Mouse (Mus musculus) spleen, adult 2 months (tissue): Measurements from ENCODE around the gene Limch1. TPM values are rescaled to one million over a fixed set of nuclear protein-coding genes. Genes with fewer than 3 reads are reported as not detected.

Source experiments
- DNase-seq, 2 experiments: peaks; one replicate each; pipeline versions ENCODE4 v3.0.0 to v3.0.0-alpha.2; 2012 to 2021; ENCODE audit warnings: low spot score in 2 of 2, low read depth in 1 of 2
- H3K27ac ChIP-seq: fragments of 200-500 bp; 2 replicates; pipeline ENCODE4 v1.5.1; 2012; ENCODE audit warnings: low read length, inconsistent platforms; ENCODE audit not compliant: insufficient read depth
- H3K27me3 ChIP-seq: fragments of 200-500 bp; 2 replicates; pipeline ENCODE4 v1.6.1; 2012; ENCODE audit warnings: mild to moderate bottlenecking, moderate library complexity, low read length, inconsistent platforms; ENCODE audit not compliant: control insufficient read depth, insufficient read depth
- H3K36me3 ChIP-seq: fragments of 200-500 bp; 2 replicates; pipeline ENCODE4 v1.6.1; 2012; ENCODE audit warnings: mild to moderate bottlenecking, low read length, inconsistent platforms; ENCODE audit not compliant: control insufficient read depth, insufficient read depth
- H3K4me1 ChIP-seq: fragments of 200-500 bp; 2 replicates; pipeline ENCODE4 v1.6.1; 2011; ENCODE audit warnings: inconsistent platforms; ENCODE audit not compliant: control insufficient read depth, insufficient read depth, insufficient read length
- H3K4me3 ChIP-seq: fragments of 200-500 bp; 2 replicates; pipeline ENCODE4 v1.5.1; 2011; ENCODE audit warnings: mild to moderate bottlenecking, inconsistent platforms; ENCODE audit not compliant: insufficient read depth, insufficient read length; ENCODE audit errors: extremely low read depth
- CTCF ChIP-seq: fragments of 200-500 bp; IDR thresholded peaks from 2 replicates; pipeline ENCODE4 v1.5.1; 2011; ENCODE audit warnings: mild to moderate bottlenecking, inconsistent platforms; ENCODE audit not compliant: insufficient read depth, insufficient read length, insufficient replicate concordance; ENCODE audit errors: extremely low read depth
- POLR2A ChIP-seq: fragments of 200-500 bp; IDR thresholded peaks from 2 replicates; pipeline ENCODE4 v1.6.1; 2011; ENCODE audit warnings: low read depth, low read length, inconsistent platforms
- WGBS: fragments of 180-500 bp; shearing (Covaris S2); methylation state at CpG from one replicate; pipeline ENCODE4 v1.1.7; 2018; 5-methylcytosine and 5-hydroxymethylcytosine counted together
- polyA plus RNA-seq: library from polyadenylated mRNA; depleted of rRNA; stranded (reverse); fragments of >200 nt; gene quantifications from 2 replicates; pipeline ENCODE4 v1.2.3, GENCODE M21; 2012

Gene Limch1
- polyA plus RNA-seq, 1 experiment, result 7.1 TPM

DNA sequence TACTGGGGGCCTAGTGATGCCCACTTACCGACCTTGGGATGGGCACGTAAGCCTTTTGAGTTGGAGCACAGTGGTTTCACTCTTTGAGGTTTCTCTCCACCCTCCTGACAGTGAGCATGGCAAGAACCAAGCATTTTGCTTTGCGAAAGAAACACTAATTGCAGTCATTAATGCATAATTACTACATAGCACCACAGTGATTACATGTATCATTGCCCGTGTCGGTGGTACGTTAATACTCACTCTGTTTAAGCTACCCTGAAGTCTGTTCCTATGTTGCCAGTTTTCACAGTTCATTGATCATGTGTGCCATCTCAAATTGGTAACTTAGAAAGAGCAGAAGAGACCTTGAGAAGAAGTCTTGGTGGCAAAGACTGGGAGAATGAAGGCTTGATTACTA, 127.1 kb downstream of the Limch1 start:
- Histone ChIP-seq H3K4me3 (no peak overlapping the region), H3K4me1 (no peaks in the 10 kb centered on the region), H3K36me3 (no peaks in the 10 kb centered on the region), H3K27ac (no peak overlapping the region), H3K27me3 (no peaks in the 10 kb centered on the region)
- WGBS, result 91% methylated on average over 6 of the region's 6 CpGs
- DNase-seq, result no peak
- no peak for TF ChIP-seq CTCF
- no peak for TF ChIP-seq POLR2A

DNA sequence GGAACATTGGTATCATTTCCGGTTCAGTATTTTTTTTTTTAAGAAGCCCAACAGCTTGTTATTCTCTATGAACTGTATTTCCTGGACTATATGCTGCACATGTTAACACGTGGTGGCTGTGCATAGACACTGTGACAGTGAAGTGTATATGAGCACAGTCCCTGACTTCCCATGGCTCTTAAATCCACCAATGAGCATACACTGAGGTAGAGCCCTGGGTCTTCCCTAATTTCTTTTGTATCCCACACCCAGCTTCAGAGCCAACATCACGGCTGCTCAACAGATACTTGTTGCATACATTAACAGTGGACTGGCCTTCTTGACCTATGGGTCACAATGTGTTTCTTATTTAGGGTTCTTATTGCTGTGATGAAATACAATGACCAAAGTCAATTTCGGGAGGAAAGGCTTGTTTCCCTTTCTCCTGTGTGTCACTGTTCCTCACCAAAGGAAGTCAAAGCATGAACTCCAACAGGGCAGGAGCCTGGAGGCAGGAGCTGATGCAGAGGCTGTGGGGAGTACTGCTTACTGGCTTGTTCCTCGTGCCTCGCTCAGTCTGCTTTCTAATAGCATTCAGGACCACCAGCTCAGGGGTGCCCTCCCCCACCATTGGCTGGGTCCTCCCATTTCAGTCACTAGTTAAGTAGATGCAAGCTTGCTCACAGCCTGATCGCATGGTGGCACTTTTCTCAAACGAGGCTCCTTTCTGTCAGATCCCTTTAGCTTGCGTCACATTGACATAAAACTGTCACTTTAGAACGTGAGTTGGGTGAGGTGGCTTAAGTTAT, 130.6 kb downstream of the Limch1 start:
- Histone ChIP-seq H3K27ac (no peak overlapping the region), H3K27me3 (no peaks in the 10 kb centered on the region), H3K36me3 (no peaks in the 10 kb centered on the region), H3K4me3 (no peak overlapping the region), H3K4me1 (no peaks in the 10 kb centered on the region)
- no peak for TF ChIP-seq POLR2A
- TF ChIP-seq CTCF, result no peak
- DNase-seq, result no peak
- 73% methylated on average over 10 of the region's 10 CpGs for WGBS

DNA sequence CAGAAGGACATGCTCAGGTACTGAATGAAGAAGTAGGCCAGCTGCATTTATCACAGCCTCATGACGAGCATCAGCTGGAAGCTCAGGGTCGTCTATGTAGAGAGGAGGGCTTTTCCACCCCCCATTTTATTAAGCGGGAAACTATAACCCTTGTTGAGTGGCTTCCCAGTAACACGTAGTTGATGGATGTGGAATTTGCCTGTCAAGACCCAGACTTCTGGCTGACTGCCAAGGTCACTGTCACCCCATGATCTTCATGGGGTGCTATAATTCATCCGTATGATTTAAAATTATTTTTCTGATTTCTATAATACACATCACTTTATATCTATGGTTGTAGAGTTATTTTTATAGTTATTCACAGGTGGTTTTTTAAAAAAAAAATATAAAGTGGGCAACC, 131.4 kb downstream of the Limch1 start:
- Histone ChIP-seq H3K27ac (no peak overlapping the region), H3K4me3 (no peak overlapping the region), H3K36me3 (no peaks in the 10 kb centered on the region), H3K27me3 (no peaks in the 10 kb centered on the region), H3K4me1 (no peaks in the 10 kb centered on the region)
- DNase-seq, result no peak
- TF ChIP-seq POLR2A (no peak), CTCF (no peak)
- 87% methylated on average over 5 of the region's 5 CpGs for WGBS

DNA sequence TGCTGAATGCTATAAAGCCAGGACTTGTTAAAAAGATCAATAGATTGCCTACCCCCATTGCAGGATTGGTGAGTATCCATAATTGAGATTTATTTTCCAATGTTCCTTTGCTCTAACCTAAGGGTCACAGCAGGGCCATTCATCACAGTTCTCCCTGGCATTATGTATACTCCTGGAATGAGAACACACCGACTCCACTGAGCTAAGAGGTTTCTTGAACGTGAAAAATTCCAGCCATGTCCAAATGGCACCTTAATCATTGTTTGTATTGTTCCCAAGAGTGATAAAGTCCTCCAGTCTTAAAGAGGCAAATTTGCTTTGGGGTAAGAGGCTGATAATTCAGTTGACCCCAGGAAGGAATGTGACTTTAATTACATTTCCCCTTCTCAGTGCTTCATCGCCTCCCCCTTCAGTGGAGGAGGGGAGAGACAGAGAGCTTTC, 136.3 kb downstream of the Limch1 start:
- TF ChIP-seq POLR2A (no peak), CTCF (no peak)
- no peak for DNase-seq
- H3K27ac ChIP-seq, result no peak overlapping the region
- no peaks in the 10 kb centered on the region for H3K27me3 ChIP-seq
- no peaks in the 10 kb centered on the region for H3K4me1 ChIP-seq
- no peaks in the 10 kb centered on the region for H3K36me3 ChIP-seq
- no peak overlapping the region for H3K4me3 ChIP-seq
- WGBS, result 63% methylated on average over 3 of the region's 3 CpGs

DNA sequence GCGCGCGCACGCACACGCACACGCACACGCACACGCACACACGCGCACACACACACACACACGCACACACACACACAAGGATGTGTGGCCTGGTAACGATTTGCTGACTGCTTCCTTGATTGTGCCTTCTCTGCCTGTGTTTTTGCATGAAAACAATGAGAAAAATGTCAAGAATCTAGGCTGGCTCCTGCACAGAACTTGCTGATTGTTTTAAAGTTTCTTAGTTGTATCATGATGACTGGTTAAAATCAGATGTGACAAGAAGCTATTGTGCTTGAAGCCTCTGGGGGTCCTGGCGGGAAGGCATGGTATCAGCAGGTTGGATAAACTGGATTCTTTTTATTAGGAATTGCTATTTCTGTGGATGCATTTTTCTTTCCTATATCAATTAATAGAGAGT, 137.1 kb downstream of the Limch1 start:
- 93% methylated on average over 13 of the region's 13 CpGs for WGBS
- Histone ChIP-seq H3K4me1 (no peaks in the 10 kb centered on the region), H3K4me3 (no peak overlapping the region), H3K36me3 (no peaks in the 10 kb centered on the region), H3K27ac (no peak overlapping the region), H3K27me3 (no peaks in the 10 kb centered on the region)
- TF ChIP-seq CTCF, result no peak
- TF ChIP-seq POLR2A, result no peak
- no peak for DNase-seq

DNA sequence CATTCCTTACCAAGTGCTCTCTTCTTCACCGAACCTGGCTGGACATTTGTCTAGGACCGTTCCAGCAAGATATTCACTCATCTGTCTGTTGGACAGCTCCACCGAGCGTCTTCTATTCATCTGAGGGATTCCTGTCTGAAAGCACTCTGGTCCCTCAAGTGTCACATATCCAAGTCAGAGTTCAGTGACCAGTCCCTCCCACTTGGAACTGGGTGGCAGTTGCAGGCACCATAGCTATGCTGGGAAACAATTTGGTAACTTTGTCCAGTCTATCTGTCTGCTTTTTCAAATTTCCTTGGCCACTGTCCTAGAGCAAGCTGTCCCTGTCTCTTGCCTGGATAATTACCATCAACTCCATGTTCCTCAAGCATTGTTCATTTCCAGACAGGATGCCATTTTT, 138.9 kb downstream of the Limch1 start:
- no peaks in the 10 kb centered on the region for H3K4me1 ChIP-seq
- DNase-seq, result no peak
- H3K4me3 ChIP-seq, result no peak overlapping the region
- H3K36me3 ChIP-seq, result no peaks in the 10 kb centered on the region
- WGBS, result 86% methylated on average over 4 of the region's 4 CpGs
- TF ChIP-seq CTCF, result no peak
- no peak for TF ChIP-seq POLR2A
- no peaks in the 10 kb centered on the region for H3K27me3 ChIP-seq
- H3K27ac ChIP-seq, result no peak overlapping the region

DNA sequence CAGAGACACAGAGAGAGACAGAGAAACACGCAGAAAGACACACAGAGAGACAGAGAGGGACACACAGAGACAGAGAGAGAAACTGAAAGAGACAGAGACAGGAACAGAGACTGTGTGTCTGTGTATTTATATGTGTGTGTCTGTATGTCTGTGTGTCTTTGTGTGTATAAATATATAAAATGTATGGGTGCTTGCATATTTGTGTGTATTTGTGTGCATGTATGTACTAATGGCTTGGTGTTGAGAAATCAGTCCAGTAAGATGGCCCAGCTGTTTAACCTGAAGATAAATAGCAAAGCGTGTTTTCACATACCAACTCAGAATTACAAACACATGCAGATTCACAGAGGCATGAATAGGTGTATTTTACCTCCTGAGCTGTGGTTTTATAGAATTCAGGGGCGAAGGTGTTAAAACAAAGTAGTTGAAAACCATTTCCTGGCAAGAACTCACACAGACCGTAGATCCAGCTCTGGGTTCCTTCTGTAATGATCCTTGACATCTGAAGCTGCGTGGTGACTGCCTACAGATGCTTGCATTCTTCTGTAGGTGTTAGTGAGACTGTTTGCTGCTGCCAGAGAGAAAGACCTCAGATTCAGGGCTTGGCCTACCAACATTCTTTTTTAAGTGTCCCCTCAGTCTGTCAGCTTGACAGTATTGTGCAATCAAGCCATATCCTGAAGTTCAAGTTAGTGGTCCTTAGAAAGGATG, 140.9 kb downstream of the Limch1 start:
- no peak for DNase-seq
- Histone ChIP-seq H3K4me1 (no peaks in the 10 kb centered on the region), H3K4me3 (no peak overlapping the region; the same call in 1 of the 2 replicates), H3K27ac (no peak overlapping the region), H3K27me3 (no peaks in the 10 kb centered on the region), H3K36me3 (no peaks in the 10 kb centered on the region)
- TF ChIP-seq POLR2A, result no peak
- TF ChIP-seq CTCF, result no peak
- WGBS, result 83% methylated on average over 5 of the region's 5 CpGs
